Mouse (Mus musculus) embryo, embryonic 10 days (tissue): ENCODE measurements at regions not wholly inside any gene's neighbourhood (a gene's known extent, or its start where the extent isn't known, plus 50 kb on each side); places are given as distances from the start of the nearest gene placed in this dataset.
A peak's percentile ranks its signal among the peaks of the same experiment; 100 is the strongest.

ENCODE experiments used
- DNase-seq: peaks from one replicate; pipeline ENCODE4 v3.0.0-alpha.2; 2015; ENCODE audit warnings: low spot score

DNA sequence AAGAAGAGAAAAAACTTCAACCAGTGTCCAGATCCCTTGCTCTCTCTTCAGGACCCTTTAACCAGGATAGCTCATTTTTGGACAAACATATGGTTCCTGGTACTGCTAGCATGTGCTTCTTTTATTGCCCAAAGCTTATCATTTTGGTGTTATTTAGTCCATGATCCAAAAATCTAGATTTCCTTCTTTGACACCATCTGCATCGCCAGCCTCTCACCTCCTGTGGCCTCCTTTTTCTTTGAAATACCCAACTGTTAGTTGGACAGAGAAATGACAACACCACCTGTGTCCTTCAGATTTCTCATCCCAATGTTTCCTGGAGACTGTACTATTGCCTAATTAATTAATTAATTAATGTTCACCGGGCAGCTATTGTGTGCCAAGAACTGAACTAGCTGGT is 188.0 kb upstream of the Plppr1 start:
- no peak for DNase-seq

- DNase-seq: no peak
Observed at GRCm38 (mm10) chr4:48889074-48889592, 169.9 kb upstream of the Plppr1 start.

DNA sequence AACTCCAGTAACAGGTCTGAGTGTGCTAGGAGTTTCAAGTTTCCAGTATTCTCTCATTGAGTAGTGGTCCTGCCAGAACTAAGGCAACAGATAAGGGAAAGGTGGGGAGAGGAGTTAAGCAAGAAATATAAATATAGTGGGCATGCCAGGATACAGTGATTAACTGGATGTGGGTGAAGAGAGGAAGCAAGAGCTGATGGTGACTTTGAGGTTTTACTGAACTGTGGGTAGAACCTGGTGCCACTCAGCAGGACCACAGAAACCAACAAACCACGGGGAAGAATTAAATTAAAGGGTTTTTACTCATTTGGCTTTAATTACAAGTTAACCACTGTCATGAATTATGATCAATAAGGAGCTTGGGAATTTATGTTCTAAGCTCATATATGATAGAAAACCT is 154.5 kb upstream of the Plppr1 start:
- DNase-seq: no peak

DNA sequence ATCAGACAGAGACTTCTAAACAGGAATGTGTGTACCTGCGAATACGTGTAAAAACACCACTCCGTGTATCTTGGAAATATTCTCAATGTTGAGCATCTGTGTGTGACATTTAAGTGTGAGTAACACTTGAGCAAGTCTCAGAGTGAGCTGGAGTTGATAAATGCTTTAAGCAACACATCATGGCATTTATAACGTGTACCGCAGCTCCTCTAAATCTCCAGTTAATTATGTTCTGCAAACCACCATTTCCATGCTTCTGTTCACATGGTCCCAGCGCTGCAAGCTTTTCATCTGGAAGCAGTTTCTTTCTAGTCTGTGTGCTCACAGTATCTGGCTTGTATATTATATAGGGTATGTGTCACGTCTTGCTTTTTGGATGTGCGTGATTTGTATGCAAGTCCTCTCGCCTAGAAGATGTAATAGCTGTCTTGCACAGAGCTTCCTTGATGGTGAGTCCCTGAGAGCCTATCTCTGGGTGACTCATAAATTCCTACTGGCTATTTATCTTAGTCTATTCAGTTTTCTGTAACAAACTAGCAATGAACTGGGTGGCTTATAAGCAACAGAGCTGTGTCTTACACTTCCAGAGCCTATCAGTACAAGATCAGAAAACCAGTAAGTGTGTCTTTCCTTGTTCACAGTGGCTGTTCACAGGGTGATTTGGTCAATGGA is 153.7 kb upstream of the Plppr1 start:
- DNase-seq: no peak

DNA sequence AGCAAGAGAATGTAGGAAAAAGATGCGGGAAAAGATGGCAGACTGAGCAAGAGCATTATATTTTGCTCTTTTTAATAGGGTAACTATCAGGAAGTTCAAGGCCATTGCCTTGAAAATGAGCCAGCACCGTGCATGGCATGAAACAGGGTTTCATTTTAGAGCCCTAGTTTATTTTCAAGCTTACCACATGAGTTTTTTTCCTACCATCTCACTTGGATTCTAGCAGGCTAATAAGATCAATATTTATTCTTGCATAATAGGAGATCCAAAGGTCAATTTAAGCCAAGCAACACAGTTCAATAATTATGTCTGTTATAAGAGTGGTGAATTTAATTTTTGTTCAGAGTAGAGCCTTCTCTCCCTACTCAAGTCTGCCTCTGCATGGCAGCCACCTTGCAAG is 149.9 kb upstream of the Plppr1 start:
- no peak for DNase-seq

GRCm38 (mm10) chr4:48913301-48913700 is 145.8 kb upstream of the Plppr1 start:
- DNase-seq: no peak

- peak; percentile 73 for DNase-seq
Observed at GRCm38 (mm10) chr4:48924576-48925459, 134.3 kb upstream of the Plppr1 start.

DNA sequence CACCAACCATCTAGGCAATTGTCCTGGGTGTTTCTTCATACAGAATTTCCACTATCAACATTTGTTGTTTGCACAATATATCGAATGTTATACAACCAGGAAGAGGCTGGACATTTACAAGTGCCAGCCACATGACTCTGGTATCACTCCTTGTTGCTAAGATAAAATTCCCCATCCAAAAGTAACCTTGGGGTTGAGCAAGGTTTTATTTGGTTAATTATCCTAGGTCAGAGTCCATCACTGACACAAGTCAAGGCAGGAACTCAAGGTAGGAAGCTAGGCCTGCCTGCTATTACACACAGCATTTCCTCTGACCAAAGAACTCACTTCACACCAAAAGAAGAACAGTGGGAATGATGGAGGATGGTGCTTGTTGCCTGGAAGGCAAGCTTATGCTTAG is 120.7 kb upstream of the Plppr1 start:
- no peak for DNase-seq

- no peak for DNase-seq
Observed at GRCm38 (mm10) chr4:48938892-48939291, 120.2 kb upstream of the Plppr1 start.

- no peak for DNase-seq
Observed at GRCm38 (mm10) chr4:48945266-48945818, 113.7 kb upstream of the Plppr1 start.

DNA sequence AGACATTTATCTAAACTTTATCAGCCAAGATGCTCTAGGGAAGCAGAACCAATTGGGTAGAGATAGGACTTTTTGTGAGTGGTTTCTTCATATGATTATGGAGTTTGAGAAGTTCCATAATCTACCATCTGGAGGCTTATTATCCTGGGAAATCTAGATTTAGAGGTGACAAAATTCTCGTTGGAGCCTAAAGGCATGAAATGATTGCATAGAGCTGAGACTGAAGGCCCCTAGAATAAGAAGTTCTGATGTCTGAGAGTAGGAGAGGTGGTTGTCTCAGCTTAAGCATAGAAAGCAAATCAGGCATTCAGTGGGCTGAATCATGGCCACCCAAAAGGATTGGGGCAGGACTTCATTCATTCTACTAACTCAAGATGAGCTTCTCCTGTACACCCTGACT is 106.1 kb upstream of the Plppr1 start:
- DNase-seq: no peak

DNA sequence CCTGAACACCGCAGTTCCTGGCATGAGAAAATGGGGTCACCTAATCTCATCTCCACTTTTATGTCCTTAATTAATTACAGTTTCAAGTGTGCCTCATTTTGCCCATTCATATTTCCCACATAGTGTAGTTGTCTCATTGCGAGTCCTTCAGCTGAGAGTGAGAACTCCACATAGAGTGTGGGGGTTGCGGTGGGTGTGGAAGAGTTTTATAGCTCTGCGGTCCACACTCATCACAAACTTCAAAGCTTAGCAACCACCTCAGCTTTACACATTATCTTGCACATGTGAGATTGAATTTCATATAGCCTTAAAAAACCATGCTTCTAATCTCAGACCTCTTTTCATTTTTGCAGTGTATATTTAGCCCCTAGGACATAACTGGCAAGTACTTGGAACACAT is 83.3 kb upstream of the Plppr1 start:
- DNase-seq: no peak

GRCm38 (mm10) chr4:48992021-48992420 is 67.1 kb upstream of the Plppr1 start:
- DNase-seq: no peak
